17 mouse cellular contexts compared by ENCODE assay signal in genomic region chr17:14099886-14100285, GRCm38 (mm10). TPM values are rescaled to one million over a fixed set of nuclear protein-coding genes. Genes with fewer than 3 reads are reported as not detected.
"Had no signal": no experiment of that assay in that cellular context is flagged by ENCODE, and none has a peak within 500 bp of the region (broad histone marks: within the 10 kb centered on the region; RNA-seq: fewer than 3 reads in every experiment).

No protein-coding gene starts in this region.

RNA-seq across cellular contexts. Expression of gene Gm7358, which starts 40.6 kb away (rescaled TPM):
- total RNA-seq: megakaryocyte, adult 5-6 weeks; megakaryocyte-erythroid progenitor cell, adult 5-6 weeks; midbrain, postnatal 0 days; monocyte, adult 5-6 weeks; neutrophil, adult 5-6 weeks had no signal
- polyA plus RNA-seq: lung, embryonic 14.5 days; lung, embryonic 16.5 days; midbrain, embryonic 11.5 days; midbrain, embryonic 13.5 days; midbrain, embryonic 15.5 days; midbrain, postnatal 0 days; neural tube, embryonic 12.5 days; neural tube, embryonic 14.5 days; spleen, adult 2 months; stomach, embryonic 15.5 days; stomach, postnatal 0 days; thymus, adult 2 months; urinary bladder, adult 2 months had no signal
